ENCODE assay signal across 8 mouse cellular contexts in genomic region chr8:11554799-11555719, GRCm38 (mm10). TPM values are rescaled to one million over a fixed set of nuclear protein-coding genes. Genes with fewer than 3 reads are reported as not detected.
DNase-seq lines count a peak whose midpoint lies in the region; ATAC-seq lines count a peak whose summit lies in the region.

Gene Ing1, plus strand, starts transcription at chr8:11555571.

- H3K4me2 ChIP-seq in forebrain, embryonic 11.5 days (ENCODE audit: low read depth, low read length, severe bottlenecking): peak within 1 kb of the TSS; percentile 70
- peak within 1 kb of the TSS; percentile 79 for H3K4me2 ChIP-seq in heart, embryonic 16.5 days (ENCODE audit: low read depth, low read length)
- H3K4me2 ChIP-seq in liver, embryonic 15.5 days: peak within 1 kb of the TSS; percentile 92
- peak within 1 kb of the TSS; percentile 75 for H3K4me2 ChIP-seq in neural tube, embryonic 12.5 days (replicated peaks)

- H3K27ac ChIP-seq in forebrain, embryonic 11.5 days (ENCODE audit: low read depth, low read length): peak within 1 kb of the TSS; percentile 100
- peak within 1 kb of the TSS; percentile 100 for H3K27ac ChIP-seq in heart, embryonic 16.5 days (ENCODE audit: low read length)
- H3K27ac ChIP-seq in liver, embryonic 15.5 days (replicated peaks): peak within 1 kb of the TSS; percentile 99
- H3K27ac ChIP-seq in neural tube, embryonic 12.5 days: peak within 1 kb of the TSS; percentile 99

- no peaks in the 10 kb centered on the region for H3K9me3 ChIP-seq in forebrain, embryonic 11.5 days (ENCODE audit: control insufficient read depth, low read length)
- H3K9me3 ChIP-seq in heart, embryonic 16.5 days (replicated peaks; ENCODE audit: control insufficient read depth, low read length): no peaks in the 10 kb centered on the region
- no peaks in the 10 kb centered on the region for H3K9me3 ChIP-seq in liver, embryonic 15.5 days (replicated peaks)
- H3K9me3 ChIP-seq in neural tube, embryonic 12.5 days: no peaks in the 10 kb centered on the region

- H3K4me3 ChIP-seq in forebrain, embryonic 11.5 days (ENCODE audit: low read depth, low read length): peak within 1 kb of the TSS; percentile 98
- peak within 1 kb of the TSS; percentile 89 for H3K4me3 ChIP-seq in heart, embryonic 16.5 days (ENCODE audit: low read length)
- peak within 1 kb of the TSS; percentile 78 for H3K4me3 ChIP-seq in liver, embryonic 15.5 days (replicated peaks)
- H3K4me3 ChIP-seq in neural tube, embryonic 12.5 days: peak within 1 kb of the TSS; percentile 95

- no peaks in the 10 kb centered on the region for H3K36me3 ChIP-seq in forebrain, embryonic 11.5 days (ENCODE audit: control insufficient read depth, insufficient read depth, low read length)
- no peaks in the 10 kb centered on the region for H3K36me3 ChIP-seq in heart, embryonic 16.5 days (ENCODE audit: control insufficient read depth, insufficient read depth)
- no peaks in the 10 kb centered on the region for H3K36me3 ChIP-seq in liver, embryonic 15.5 days (replicated peaks)
- H3K36me3 ChIP-seq in neural tube, embryonic 12.5 days: no peaks in the 10 kb centered on the region

- ATAC-seq in forebrain, embryonic 11.5 days (replicated peaks; ENCODE audit: low FRiP score): peak; percentile 79
- peak; percentile 72 for ATAC-seq in heart, embryonic 16.5 days (replicated peaks; ENCODE audit: extremely low read depth, insufficient read depth, low FRiP score)
- ATAC-seq in liver, embryonic 15.5 days (ENCODE audit: insufficient read depth): peak; percentile 59
- peak; percentile 88 for ATAC-seq in neural tube, embryonic 12.5 days (ENCODE audit: low FRiP score, low read depth)

- under 1% methylated on average over 52 of the region's 52 CpGs for WGBS in forebrain, embryonic 11.5 days
- under 1% methylated on average over 52 of the region's 52 CpGs for WGBS in heart, embryonic 16.5 days
- WGBS in liver, embryonic 15.5 days (ENCODE audit: insufficient replicate concordance): under 1% methylated on average over 52 of the region's 52 CpGs
- 1% methylated on average over 52 of the region's 52 CpGs for WGBS in neural tube, embryonic 12.5 days

- peak; percentile 90 to 95 for DNase-seq in CD8-positive naive resting alpha-beta T cell, adult 2 months (ENCODE audit: low read depth in 2 of 2, low spot score in 2 of 2)
- DNase-seq in c-Kit-positive CD71-negative TER-119-negative erythroid progenitor cells, embryonic 14.5 days (ENCODE audit: low read depth): peak; percentile 89
- peak; percentile 98 for DNase-seq in forebrain, embryonic 11.5 days (ENCODE audit: low spot score)
- peak; percentile 96 to 97 for DNase-seq in kidney, postnatal 36 days
- peak; percentile 95 for DNase-seq in telencephalon, adult 2 months (ENCODE audit: low read depth, low spot score)

- H3K27me3 ChIP-seq in forebrain, embryonic 11.5 days (ENCODE audit: control insufficient read depth, insufficient read depth, low read length): no peaks in the 10 kb centered on the region
- H3K27me3 ChIP-seq in heart, embryonic 16.5 days (ENCODE audit: control insufficient read depth, insufficient read depth, low read length): no peaks in the 10 kb centered on the region
- no peaks in the 10 kb centered on the region for H3K27me3 ChIP-seq in liver, embryonic 15.5 days
- no peaks in the 10 kb centered on the region for H3K27me3 ChIP-seq in neural tube, embryonic 12.5 days (replicated peaks)

- peaks cover 11% of the 10 kb centered on the region; the same call in 1 of the 2 replicates for H3K4me1 ChIP-seq in forebrain, embryonic 11.5 days (replicated peaks; ENCODE audit: control insufficient read depth, insufficient read depth, low read length)
- peaks cover 17% of the 10 kb centered on the region for H3K4me1 ChIP-seq in heart, embryonic 16.5 days (ENCODE audit: control insufficient read depth, insufficient read depth, low read length)
- peaks cover 48% of the 10 kb centered on the region for H3K4me1 ChIP-seq in liver, embryonic 15.5 days (replicated peaks)
- peaks cover 18% of the 10 kb centered on the region for H3K4me1 ChIP-seq in neural tube, embryonic 12.5 days

- peak within 1 kb of the TSS; percentile 96 for H3K9ac ChIP-seq in forebrain, embryonic 11.5 days (ENCODE audit: low read length)
- peak within 1 kb of the TSS; percentile 95 for H3K9ac ChIP-seq in heart, embryonic 16.5 days (ENCODE audit: low read length)
- peak within 1 kb of the TSS; percentile 95 for H3K9ac ChIP-seq in liver, embryonic 15.5 days
- peak within 1 kb of the TSS; percentile 97 for H3K9ac ChIP-seq in neural tube, embryonic 12.5 days

RNA-seq across cellular contexts. Expression of gene Ing1, which starts in this region (rescaled TPM):
- polyA plus RNA-seq in forebrain, embryonic 11.5 days (2014; fragmentation: Nextera tagmentation; extraction: Ambion mirVana): 42.9 and 46.8 TPM in 2 replicates
- polyA plus RNA-seq in heart, embryonic 16.5 days (2015; fragmentation: Nextera tagmentation; extraction: Ambion mirVana): 26.3 and 29.1 TPM in 2 replicates
- 13.5 and 16.7 TPM in 2 replicates for polyA plus RNA-seq in liver, embryonic 15.5 days (2015; fragmentation: Nextera tagmentation; extraction: Ambion mirVana)
- 59.1 and 59.8 TPM in 2 replicates for polyA plus RNA-seq in neural tube, embryonic 12.5 days (2016; fragmentation: Nextera tagmentation; extraction: Ambion mirVana)

Comparison
In these comparisons a context has a peak if more than half of its experiments do, and no peak if none do; other contexts are left out.
1. Peak in every context shown above with its lines: DNase-seq, ATAC-seq, H3K4me3 ChIP-seq and H3K27ac ChIP-seq.